Mouse (Mus musculus): ENCODE data around the gene Snn. TPM values are rescaled to one million over a fixed set of nuclear protein-coding genes. Genes with fewer than 3 reads are reported as not detected.

The Snn gene
- total and polyA plus RNA-seq, 3 experiments: 0.10 to 4.6 (median 1.1) TPM

GRCm38 (mm10) chr16:11016353-11016752 is 44.4 kb upstream of the Snn start:
- no peak for DNase-seq (ENCODE audit: low spot score)
- Histone ChIP-seq H3K9me3 (replicated peaks) (no peaks in the 10 kb centered on the region), H3K4me3 (ENCODE audit: low read depth, low read length) (no peak overlapping the region), H3K36me3 (replicated peaks) (no peaks in the 10 kb centered on the region), H3K4me1 (ENCODE audit: insufficient read depth, low read depth, low read length) (no peaks in the 10 kb centered on the region), H3K27me3 (ENCODE audit: insufficient read depth, low read length) (peaks cover 14% of the 10 kb centered on the region)
- ATAC-seq (ENCODE audit: extremely low read depth, insufficient number of reproducible peaks, low FRiP score, poor library complexity, severe bottlenecking): no peak
- TF ChIP-seq POLR2AphosphoS5 (IDR thresholded peaks at IDR 0.05; ENCODE audit: insufficient replicate concordance, low read depth, low read length) (no peak), GATA1 (IDR thresholded peaks at IDR 0.05; ENCODE audit: borderline replicate concordance, low read length) (no peak), CTCF (IDR thresholded peaks at IDR 0.05; ENCODE audit: low read depth, low read length) (no peak), GATA2 (IDR thresholded peaks at IDR 0.05; ENCODE audit: borderline replicate concordance, low read depth, low read length) (no peak), TAL1 (conservative IDR thresholded peaks at IDR 0.05; ENCODE audit: low read depth, low read length) (no peak)

- Histone ChIP-seq H3K36me3 (replicated peaks) (no peaks in the 10 kb centered on the region), H3K4me3 (ENCODE audit: low read depth, low read length) (no peak overlapping the region), H3K4me1 (ENCODE audit: insufficient read depth, low read depth, low read length) (no peaks in the 10 kb centered on the region), H3K9me3 (replicated peaks) (no peaks in the 10 kb centered on the region), H3K27me3 (ENCODE audit: insufficient read depth, low read length) (peaks cover 15% of the 10 kb centered on the region)
- ATAC-seq (ENCODE audit: extremely low read depth, insufficient number of reproducible peaks, low FRiP score, poor library complexity, severe bottlenecking): no peak
- no peak for TF ChIP-seq GATA2 (IDR thresholded peaks at IDR 0.05; ENCODE audit: borderline replicate concordance, low read depth, low read length)
- TF ChIP-seq TAL1 (conservative IDR thresholded peaks at IDR 0.05; ENCODE audit: low read depth, low read length): no peak
- TF ChIP-seq POLR2AphosphoS5 (IDR thresholded peaks at IDR 0.05; ENCODE audit: insufficient replicate concordance, low read depth, low read length): no peak
- TF ChIP-seq CTCF (IDR thresholded peaks at IDR 0.05; ENCODE audit: low read depth, low read length): no peak
- no peak for TF ChIP-seq GATA1 (IDR thresholded peaks at IDR 0.05; ENCODE audit: borderline replicate concordance, low read length)
- no peak for DNase-seq (ENCODE audit: low spot score)
Measured at GRCm38 (mm10) chr16:11017807-11018595, 42.7 kb upstream of the Snn start.

- Histone ChIP-seq H3K4me1 (ENCODE audit: insufficient read depth, low read depth, low read length) (no peaks in the 10 kb centered on the region), H3K36me3 (replicated peaks) (no peaks in the 10 kb centered on the region), H3K27me3 (ENCODE audit: insufficient read depth, low read length) (peaks cover 15% of the 10 kb centered on the region), H3K9me3 (replicated peaks) (no peaks in the 10 kb centered on the region), H3K4me3 (ENCODE audit: low read depth, low read length) (no peak overlapping the region)
- TF ChIP-seq CTCF (IDR thresholded peaks at IDR 0.05; ENCODE audit: low read depth, low read length) (no peak), TAL1 (conservative IDR thresholded peaks at IDR 0.05; ENCODE audit: low read depth, low read length) (no peak), GATA1 (IDR thresholded peaks at IDR 0.05; ENCODE audit: borderline replicate concordance, low read length) (no peak), GATA2 (IDR thresholded peaks at IDR 0.05; ENCODE audit: borderline replicate concordance, low read depth, low read length) (no peak), POLR2AphosphoS5 (IDR thresholded peaks at IDR 0.05; ENCODE audit: insufficient replicate concordance, low read depth, low read length) (no peak)
- DNase-seq (ENCODE audit: low spot score): no peak
- ATAC-seq (ENCODE audit: extremely low read depth, insufficient number of reproducible peaks, low FRiP score, poor library complexity, severe bottlenecking): no peak
Measured at GRCm38 (mm10) chr16:11021403-11022112, 39.2 kb upstream of the Snn start.

- TF ChIP-seq TAL1 (conservative IDR thresholded peaks at IDR 0.05; ENCODE audit: low read depth, low read length) (no peak), GATA2 (IDR thresholded peaks at IDR 0.05; ENCODE audit: borderline replicate concordance, low read depth, low read length) (no peak), GATA1 (IDR thresholded peaks at IDR 0.05; ENCODE audit: borderline replicate concordance, low read length) (no peak), POLR2AphosphoS5 (IDR thresholded peaks at IDR 0.05; ENCODE audit: insufficient replicate concordance, low read depth, low read length) (no peak), CTCF (IDR thresholded peaks at IDR 0.05; ENCODE audit: low read depth, low read length) (no peak)
- no peak overlapping the region for H3K4me3 ChIP-seq (ENCODE audit: low read depth, low read length)
- no peak for DNase-seq (ENCODE audit: low spot score)
- no peaks in the 10 kb centered on the region for H3K4me1 ChIP-seq (ENCODE audit: insufficient read depth, low read depth, low read length)
- H3K9me3 ChIP-seq (replicated peaks): no peaks in the 10 kb centered on the region
- H3K36me3 ChIP-seq (replicated peaks): no peaks in the 10 kb centered on the region
- peaks cover 15% of the 10 kb centered on the region for H3K27me3 ChIP-seq (ENCODE audit: insufficient read depth, low read length)
- ATAC-seq (ENCODE audit: extremely low read depth, insufficient number of reproducible peaks, low FRiP score, poor library complexity, severe bottlenecking): no peak
Measured at GRCm38 (mm10) chr16:11022113-11022489, 38.6 kb upstream of the Snn start.

- TF ChIP-seq TAL1 (conservative IDR thresholded peaks at IDR 0.05; ENCODE audit: low read depth, low read length): no peak
- TF ChIP-seq GATA1 (IDR thresholded peaks at IDR 0.05; ENCODE audit: borderline replicate concordance, low read length): no peak
- no peak for TF ChIP-seq POLR2AphosphoS5 (IDR thresholded peaks at IDR 0.05; ENCODE audit: insufficient replicate concordance, low read depth, low read length)
- no peak for TF ChIP-seq GATA2 (IDR thresholded peaks at IDR 0.05; ENCODE audit: borderline replicate concordance, low read depth, low read length)
- no peak for TF ChIP-seq CTCF (IDR thresholded peaks at IDR 0.05; ENCODE audit: low read depth, low read length)
- no peak overlapping the region for H3K4me3 ChIP-seq (ENCODE audit: low read depth, low read length)
- H3K27me3 ChIP-seq (ENCODE audit: insufficient read depth, low read length): peaks cover 11% of the 10 kb centered on the region
- H3K36me3 ChIP-seq (replicated peaks): no peaks in the 10 kb centered on the region
- H3K4me1 ChIP-seq (ENCODE audit: insufficient read depth, low read depth, low read length): no peaks in the 10 kb centered on the region
- ATAC-seq (ENCODE audit: extremely low read depth, insufficient number of reproducible peaks, low FRiP score, poor library complexity, severe bottlenecking): no peak
- no peak for DNase-seq (ENCODE audit: low spot score)
- no peaks in the 10 kb centered on the region for H3K9me3 ChIP-seq (replicated peaks)
Measured at GRCm38 (mm10) chr16:11023618-11024017, 37.1 kb upstream of the Snn start.

- Histone ChIP-seq H3K27me3 (ENCODE audit: insufficient read depth, low read length) (peaks cover 10% of the 10 kb centered on the region), H3K4me1 (ENCODE audit: insufficient read depth, low read depth, low read length) (no peaks in the 10 kb centered on the region), H3K9me3 (replicated peaks) (no peaks in the 10 kb centered on the region), H3K36me3 (replicated peaks) (no peaks in the 10 kb centered on the region), H3K4me3 (ENCODE audit: low read depth, low read length) (no peak overlapping the region)
- DNase-seq (ENCODE audit: low spot score) (no peak), ATAC-seq (ENCODE audit: extremely low read depth, insufficient number of reproducible peaks, low FRiP score, poor library complexity, severe bottlenecking) (no peak)
- TF ChIP-seq TAL1 (conservative IDR thresholded peaks at IDR 0.05; ENCODE audit: low read depth, low read length) (no peak), GATA1 (IDR thresholded peaks at IDR 0.05; ENCODE audit: borderline replicate concordance, low read length) (no peak)
Measured at GRCm38 (mm10) chr16:11024841-11025240, 35.9 kb upstream of the Snn start.
